Mouse (Mus musculus) liver, embryonic 13.5 days (tissue): ENCODE results near the gene Smagp. TPM values are rescaled to one million over a fixed set of nuclear protein-coding genes. Genes with fewer than 3 reads are reported as not detected.
A peak's percentile ranks its signal among the peaks of the same experiment; 100 is the strongest.
"Not testable (repeated sequence)": the region's sequence is repeated elsewhere in the genome, so short reads cannot be mapped to it uniquely, and the experiment has no call there.

Source experiments
- ATAC-seq: fragments of 200-750 bp; cut with Nextera tagmentation; 2 replicates; pipeline ENCODE4 v1.8.0; 2017; ENCODE audit warnings: low read depth, mild to moderate bottlenecking, moderate number of reproducible peaks, moderate library complexity
- DNase-seq: peaks from one replicate; pipeline ENCODE4 v3.0.0; 2022
- H3K27ac ChIP-seq: fragments of 300-500 bp; sonication (generic); 2 replicates; pipeline ENCODE4 v1.5.1; 2015; ENCODE audit warnings: moderate library complexity, mild to moderate bottlenecking, inconsistent platforms
- H3K27me3 ChIP-seq: fragments of 300-500 bp; sonication (generic); 2 replicates; pipeline ENCODE4 v1.6.1; 2015; ENCODE audit warnings: mild to moderate bottlenecking, inconsistent platforms
- H3K36me3 ChIP-seq: fragments of 300-500 bp; sonication (generic); 2 replicates; pipeline ENCODE4 v1.6.1; 2015; ENCODE audit warnings: mild to moderate bottlenecking, inconsistent platforms
- H3K4me1 ChIP-seq: fragments of 300-500 bp; sonication (generic); replicated peaks from 2 replicates; pipeline ENCODE4 v1.6.1; 2015; ENCODE audit warnings: inconsistent platforms
- H3K4me2 ChIP-seq: fragments of 300-500 bp; sonication (generic); 2 replicates; pipeline ENCODE4 v1.6.1; 2015; ENCODE audit warnings: inconsistent platforms, mild to moderate bottlenecking, moderate library complexity
- H3K4me3 ChIP-seq: fragments of 300-500 bp; sonication (generic); replicated peaks from 2 replicates; pipeline ENCODE4 v1.5.1; 2015; ENCODE audit warnings: mild to moderate bottlenecking, inconsistent platforms
- H3K9ac ChIP-seq: fragments of 300-500 bp; sonication (generic); 2 replicates; pipeline ENCODE4 v1.6.1; 2015; ENCODE audit warnings: mild to moderate bottlenecking, inconsistent platforms
- H3K9me3 ChIP-seq: fragments of 300-500 bp; sonication (generic); replicated peaks from 2 replicates; pipeline ENCODE4 v1.6.1; 2016; ENCODE audit warnings: inconsistent platforms
- WGBS: fragments of 180-500 bp; shearing (Covaris S2); methylation state at CpG from one replicate; pipeline ENCODE4 v1.1.7; 2015; ENCODE audit not compliant: insufficient replicate concordance; 5-methylcytosine and 5-hydroxymethylcytosine counted together
- polyA plus RNA-seq: library from polyadenylated mRNA; unstranded; fragments of >200 nt; fragmentation: Nextera tagmentation; extraction: Ambion mirVana; gene quantifications from 2 replicates; pipeline ENCODE4 v1.2.1, GENCODE M21; 2015

Gene Smagp
- polyA plus RNA-seq, 1 experiment from 2014 or later: 7.9 TPM

- no peaks in the 10 kb centered on the region for H3K27me3 ChIP-seq
- no peak overlapping the region for H3K9ac ChIP-seq
- DNase-seq (no peak), ATAC-seq (no peak)
- WGBS: 75% methylated on average over 3 of the region's 3 CpGs
- H3K27ac ChIP-seq: no peak overlapping the region
- H3K36me3 ChIP-seq: peaks cover 24% of the 10 kb centered on the region
- H3K9me3 ChIP-seq: no peaks in the 10 kb centered on the region
- no peak overlapping the region for H3K4me2 ChIP-seq
- H3K4me1 ChIP-seq: peaks cover 42% of the 10 kb centered on the region
- H3K4me3 ChIP-seq: no peak overlapping the region
Measured at GRCm38 (mm10) chr15:100624435-100624834, 12.3 kb downstream of the Smagp start.

- Histone ChIP-seq H3K27me3 (no peaks in the 10 kb centered on the region), H3K36me3 (peaks cover 31% of the 10 kb centered on the region), H3K4me2 (no peak overlapping the region), H3K9ac (no peak overlapping the region), H3K4me3 (no peak overlapping the region), H3K9me3 (no peaks in the 10 kb centered on the region), H3K27ac (no peak overlapping the region), H3K4me1 (peaks cover 42% of the 10 kb centered on the region)
- ATAC-seq: no peak
- no peak for DNase-seq
- 66% methylated on average over 9 of the region's 9 CpGs for WGBS
Measured at GRCm38 (mm10) chr15:100623754-100624153, 13.0 kb downstream of the Smagp start.

GRCm38 (mm10) chr15:100622164-100622563 lies 14.6 kb downstream of the Smagp start:
- H3K27me3 ChIP-seq: no peaks in the 10 kb centered on the region
- ATAC-seq (no peak), DNase-seq (no peak)
- peaks cover 35% of the 10 kb centered on the region for H3K4me1 ChIP-seq
- no peak overlapping the region for H3K4me3 ChIP-seq
- H3K27ac ChIP-seq: peak overlapping the region; percentile 45
- H3K9me3 ChIP-seq: no peaks in the 10 kb centered on the region
- WGBS: 58% methylated on average over 7 of the region's 7 CpGs
- no peak overlapping the region for H3K4me2 ChIP-seq
- peaks cover 47% of the 10 kb centered on the region for H3K36me3 ChIP-seq
- no peak overlapping the region for H3K9ac ChIP-seq

- Histone ChIP-seq H3K27ac (peak overlapping the region; percentile 39; the same call in 1 of the 2 replicates), H3K4me1 (peaks cover 35% of the 10 kb centered on the region), H3K36me3 (peaks cover 51% of the 10 kb centered on the region)
- not testable (repeated sequence) for H3K4me3 ChIP-seq, DNase-seq, H3K9me3 ChIP-seq, ATAC-seq, H3K4me2 ChIP-seq, H3K9ac ChIP-seq, H3K27me3 ChIP-seq
- 70% methylated on average over 9 of the region's 9 CpGs for WGBS
Measured at GRCm38 (mm10) chr15:100621671-100622070, 15.1 kb downstream of the Smagp start.

- no peak overlapping the region for H3K27ac ChIP-seq
- H3K4me2 ChIP-seq: no peak overlapping the region
- no peak overlapping the region for H3K4me3 ChIP-seq
- peaks cover 42% of the 10 kb centered on the region for H3K4me1 ChIP-seq
- ATAC-seq (no peak), DNase-seq (no peak)
- peaks cover 51% of the 10 kb centered on the region for H3K36me3 ChIP-seq
- WGBS: 89% methylated on average over 7 of the region's 7 CpGs
- no peaks in the 10 kb centered on the region for H3K9me3 ChIP-seq
- H3K9ac ChIP-seq: no peak overlapping the region
- H3K27me3 ChIP-seq: no peaks in the 10 kb centered on the region
Measured at GRCm38 (mm10) chr15:100619200-100619599, 17.5 kb downstream of the Smagp start.

GRCm38 (mm10) chr15:100616221-100616620 lies 20.5 kb downstream of the Smagp start:
- Histone ChIP-seq H3K27ac (peak overlapping the region; percentile 97), H3K9me3 (no peaks in the 10 kb centered on the region), H3K4me1 (peaks cover 35% of the 10 kb centered on the region), H3K36me3 (peaks cover 44% of the 10 kb centered on the region), H3K27me3 (no peaks in the 10 kb centered on the region), H3K9ac (peak overlapping the region; percentile 95), H3K4me2 (peak overlapping the region; percentile 93), H3K4me3 (peak overlapping the region; percentile 95)
- ATAC-seq (peak; percentile 1; the same call in 1 of the 2 replicates), DNase-seq (no peak)
- WGBS: 1% methylated on average over 19 of the region's 19 CpGs

- Histone ChIP-seq H3K36me3 (peaks cover 41% of the 10 kb centered on the region), H3K27ac (peak overlapping the region; percentile 97), H3K27me3 (no peaks in the 10 kb centered on the region), H3K9ac (peak overlapping the region; percentile 95), H3K4me1 (peaks cover 35% of the 10 kb centered on the region), H3K4me2 (peak overlapping the region; percentile 93), H3K9me3 (no peaks in the 10 kb centered on the region), H3K4me3 (peak overlapping the region; percentile 95)
- DNase-seq (peak; percentile 79), ATAC-seq (peak; percentile 74)
- under 1% methylated on average over 42 of the region's 43 CpGs for WGBS
Measured at GRCm38 (mm10) chr15:100615825-100616220, 20.9 kb downstream of the Smagp start.

- DNase-seq (peak; percentile 98), ATAC-seq (peak; percentile 77)
- Histone ChIP-seq H3K4me3 (peak within 1 kb of the TSS; percentile 95), H3K9ac (peak within 1 kb of the TSS; percentile 95), H3K27me3 (no peaks in the 10 kb centered on the region), H3K9me3 (no peaks in the 10 kb centered on the region), H3K4me2 (peak within 1 kb of the TSS; percentile 93), H3K36me3 (peaks cover 35% of the 10 kb centered on the region), H3K4me1 (peaks cover 39% of the 10 kb centered on the region), H3K27ac (peak within 1 kb of the TSS; percentile 97)
- WGBS: under 1% methylated on average over 95 of the region's 99 CpGs
Measured at GRCm38 (mm10) chr15:100614996-100615824, 21.5 kb downstream of the Smagp start, which contains the start of gene Dazap2. Gene Dazap2 (plus strand): TSS chr15:100615349.

GRCm38 (mm10) chr15:100614218-100614995 lies 22.3 kb downstream of the Smagp start:
- Histone ChIP-seq H3K9me3 (no peaks in the 10 kb centered on the region), H3K27me3 (0 out of 2 replicates have a peak, but pooled peaks cover 4% of the 10 kb centered on the region), H3K4me3 (peak overlapping the region; percentile 95), H3K36me3 (peaks cover 27% of the 10 kb centered on the region), H3K4me1 (peaks cover 42% of the 10 kb centered on the region), H3K27ac (peak overlapping the region; percentile 90), H3K4me2 (peak overlapping the region; percentile 93), H3K9ac (peak overlapping the region; percentile 82)
- ATAC-seq: peak; percentile 63
- no peak for DNase-seq
- WGBS: 12% methylated on average over 43 of the region's 43 CpGs

- Histone ChIP-seq H3K4me2 (peak overlapping the region; percentile 93), H3K36me3 (peaks cover 19% of the 10 kb centered on the region), H3K9ac (peak overlapping the region; percentile 36; the same call in 1 of the 2 replicates), H3K27me3 (0 out of 2 replicates have a peak, but pooled peaks cover 4% of the 10 kb centered on the region), H3K4me1 (peaks cover 38% of the 10 kb centered on the region), H3K27ac (no peak overlapping the region), H3K9me3 (no peaks in the 10 kb centered on the region), H3K4me3 (peak overlapping the region; percentile 95)
- 11% methylated on average over 16 of the region's 16 CpGs for WGBS
- peak; percentile 63 for DNase-seq
- ATAC-seq: no peak
Measured at GRCm38 (mm10) chr15:100613584-100613983, 23.2 kb downstream of the Smagp start.

- Histone ChIP-seq H3K27ac (no peak overlapping the region), H3K4me2 (no peak overlapping the region), H3K27me3 (0 out of 2 replicates have a peak, but pooled peaks cover 8% of the 10 kb centered on the region), H3K4me3 (no peak overlapping the region), H3K9me3 (no peaks in the 10 kb centered on the region), H3K9ac (no peak overlapping the region), H3K36me3 (peaks cover 7% of the 10 kb centered on the region), H3K4me1 (peaks cover 34% of the 10 kb centered on the region)
- 66% methylated on average over 2 of the region's 2 CpGs for WGBS
- DNase-seq (peak; percentile 43), ATAC-seq (no peak)
Measured at GRCm38 (mm10) chr15:100612432-100612831, 24.3 kb downstream of the Smagp start.
